Mouse (Mus musculus) gastrocnemius, postnatal 36 days (tissue): ENCODE measurements around the gene Cbx4. TPM values are rescaled to one million over a fixed set of nuclear protein-coding genes. Genes with fewer than 3 reads are reported as not detected.
A peak's percentile ranks its signal among the peaks of the same experiment; 100 is the strongest.

Experiments
- DNase-seq, 2 experiments: peaks; one replicate each; pipeline ENCODE4 v3.0.0; 2022
- intact Hi-C: fragments of 180-260 bp; cut with DNase I; formaldehyde crosslinking; loops from one replicate; pipeline ENCODE4 v1.15.1; 2025
- total RNA-seq, 2 experiments: library from RNA; stranded (reverse); gene quantifications; 2 replicates each; pipeline ENCODE4 v1.2.3; 2021

The Cbx4 gene
- total RNA-seq, 2 experiments from 2014 or later = 1.6 to 3.0 TPM

- intact Hi-C loops = loop anchor here (5.0 kb wide), 1 partner anchor 51 kb away; no protein-coding TSS in a partner anchor
- peak in 1 of 2 experiments; percentile 25 for DNase-seq
Observed at GRCm38 (mm10) chr11:119088391-119089234, 2.6 kb upstream of the Cbx4 start.

- intact Hi-C loops = loop anchor here (5.0 kb wide), 1 partner anchor 50 kb away; no protein-coding TSS in a partner anchor
- DNase-seq = peak; percentile 25 to 31
Observed at GRCm38 (mm10) chr11:119087301-119088082, 1.5 kb upstream of the Cbx4 start.

GRCm38 (mm10) chr11:119085279-119086062 lies 550 bp downstream of the Cbx4 start:
- DNase-seq = peak; percentile 46 to 74
- intact Hi-C loops = loop anchor here (5.0 kb wide), 1 partner anchor 48 kb away; no protein-coding TSS in a partner anchor

GRCm38 (mm10) chr11:119084446-119085278 lies 1.4 kb downstream of the Cbx4 start:
- DNase-seq = peak; percentile 34
- intact Hi-C loops = loop anchor here (5.0 kb wide), 1 partner anchor 47 kb away; no protein-coding TSS in a partner anchor

- intact Hi-C loops = loop anchor here (2.0 kb wide), 1 partner anchor 31 kb away; no protein-coding TSS in a partner anchor
- DNase-seq = peak in 1 of 2 experiments; percentile 29
Observed at GRCm38 (mm10) chr11:119083724-119084445, 2.1 kb downstream of the Cbx4 start.

GRCm38 (mm10) chr11:119082638-119083599 lies 3.1 kb downstream of the Cbx4 start:
- intact Hi-C loops = loop anchor here (2.0 kb wide), 1 partner anchor 30 kb away; no protein-coding TSS in a partner anchor
- DNase-seq = no peak

GRCm38 (mm10) chr11:119081839-119082637 lies 4.0 kb downstream of the Cbx4 start:
- no peak for DNase-seq
- intact Hi-C loops = loop anchor here (2.0 kb wide), 1 partner anchor 29 kb away; no protein-coding TSS in a partner anchor

- DNase-seq = no peak
- intact Hi-C loops = no loop called here
Observed at GRCm38 (mm10) chr11:119081148-119081838, 4.7 kb downstream of the Cbx4 start.

- DNase-seq = no peak
- intact Hi-C loops = no loop called here
Observed at GRCm38 (mm10) chr11:119080461-119081147, 5.4 kb downstream of the Cbx4 start.

GRCm38 (mm10) chr11:119079445-119079837 lies 6.6 kb downstream of the Cbx4 start:
- no peak for DNase-seq
- intact Hi-C loops = no loop called here

- intact Hi-C loops = no loop called here
- DNase-seq = peak in 1 of 2 experiments; percentile 34
Observed at GRCm38 (mm10) chr11:119078691-119079444, 7.2 kb downstream of the Cbx4 start.

GRCm38 (mm10) chr11:119077755-119078154 lies 8.3 kb downstream of the Cbx4 start:
- intact Hi-C loops = no loop called here

GRCm38 (mm10) chr11:119075805-119076204 lies 10.2 kb downstream of the Cbx4 start:
- intact Hi-C loops = no loop called here
- DNase-seq = no peak

More at GRCm38 (mm10) chr11:119077755-119078154, 8.3 kb downstream of the Cbx4 start:
- no peak for DNase-seq

- intact Hi-C loops = no loop called here
- no peak for DNase-seq
Observed at GRCm38 (mm10) chr11:119073876-119074433, 12.1 kb downstream of the Cbx4 start.
